8 mouse cellular contexts compared by ENCODE assay signal in genomic region chr4:129514300-129514898, GRCm38 (mm10). TPM values are rescaled to one million over a fixed set of nuclear protein-coding genes. Genes with fewer than 3 reads are reported as not detected.
DNase-seq lines count a peak whose midpoint lies in the region; ATAC-seq lines count a peak whose summit lies in the region.

No protein-coding gene starts in this region.

- peak overlapping the region; percentile 94 for H3K4me3 ChIP-seq in embryonic facial prominence, embryonic 15.5 days (replicated peaks)
- peak overlapping the region; percentile 99 for H3K4me3 ChIP-seq in limb, embryonic 13.5 days
- H3K4me3 ChIP-seq in midbrain, embryonic 16.5 days (ENCODE audit: low read depth, low read length): peak overlapping the region; percentile 100
- peak overlapping the region; percentile 100 for H3K4me3 ChIP-seq in stomach, embryonic 14.5 days (ENCODE audit: low read depth, low read length)

- peak overlapping the region; percentile 95 for H3K27ac ChIP-seq in embryonic facial prominence, embryonic 15.5 days (replicated peaks)
- peak overlapping the region; percentile 97 for H3K27ac ChIP-seq in limb, embryonic 13.5 days
- peak overlapping the region; percentile 99 for H3K27ac ChIP-seq in midbrain, embryonic 16.5 days (ENCODE audit: low read length)
- peak overlapping the region; percentile 97 for H3K27ac ChIP-seq in stomach, embryonic 14.5 days (ENCODE audit: low read length)

- DNase-seq in cerebellum, postnatal 10 days: peak; percentile 88 to 89
- peak; percentile 69 for DNase-seq in R1 (ENCODE audit: low read depth, low spot score)
- DNase-seq in heart, postnatal 4 days: peak; percentile 86

- H3K4me1 ChIP-seq in embryonic facial prominence, embryonic 15.5 days: peaks cover 39% of the 10 kb centered on the region
- H3K4me1 ChIP-seq in limb, embryonic 13.5 days: peaks cover 37% of the 10 kb centered on the region
- peaks cover 10% of the 10 kb centered on the region for H3K4me1 ChIP-seq in midbrain, embryonic 16.5 days (ENCODE audit: control insufficient read depth, insufficient read depth, low read length)
- peaks cover 9% of the 10 kb centered on the region; the same call in 1 of the 2 replicates for H3K4me1 ChIP-seq in stomach, embryonic 14.5 days (ENCODE audit: control insufficient read depth, insufficient read depth, low read length)

- no peaks in the 10 kb centered on the region for H3K27me3 ChIP-seq in embryonic facial prominence, embryonic 15.5 days
- no peaks in the 10 kb centered on the region for H3K27me3 ChIP-seq in limb, embryonic 13.5 days
- H3K27me3 ChIP-seq in midbrain, embryonic 16.5 days (ENCODE audit: control insufficient read depth, insufficient read depth, low read depth, low read length): no peaks in the 10 kb centered on the region
- H3K27me3 ChIP-seq in stomach, embryonic 14.5 days (ENCODE audit: control insufficient read depth, insufficient read depth, low read length): no peaks in the 10 kb centered on the region

- H3K9ac ChIP-seq in embryonic facial prominence, embryonic 15.5 days: peak overlapping the region; percentile 99
- H3K9ac ChIP-seq in limb, embryonic 13.5 days: peak overlapping the region; percentile 100
- peak overlapping the region; percentile 100 for H3K9ac ChIP-seq in midbrain, embryonic 16.5 days (ENCODE audit: low read depth, low read length)
- H3K9ac ChIP-seq in stomach, embryonic 14.5 days (replicated peaks; ENCODE audit: low read depth, low read length): peak overlapping the region; percentile 100

- under 1% methylated on average over 35 of the region's 35 CpGs for WGBS in embryonic facial prominence, embryonic 15.5 days
- WGBS in limb, embryonic 13.5 days: under 1% methylated on average over 35 of the region's 35 CpGs
- 0% methylated on average over 31 of the region's 35 CpGs for WGBS in midbrain, embryonic 16.5 days
- 0% methylated on average over 32 of the region's 35 CpGs for WGBS in stomach, embryonic 14.5 days

- no peak for ATAC-seq in cerebellum, adult (ENCODE audit: insufficient number of reproducible peaks, low FRiP score, low TSS enrichment)
- peak; percentile 30 for ATAC-seq in embryonic facial prominence, embryonic 15.5 days (ENCODE audit: insufficient number of reproducible peaks, low FRiP score, low TSS enrichment, low read depth)
- ATAC-seq in limb, embryonic 13.5 days (ENCODE audit: low FRiP score, low read depth): peak; percentile 30; the same call in 1 of the 2 replicates
- peak; percentile 53; the same call in 1 of the 2 replicates for ATAC-seq in midbrain, embryonic 16.5 days
- peak; percentile 21; the same call in 1 of the 2 replicates for ATAC-seq in stomach, embryonic 14.5 days (ENCODE audit: insufficient number of reproducible peaks, insufficient read depth, low FRiP score, low read depth)

- H3K4me2 ChIP-seq in embryonic facial prominence, embryonic 15.5 days (replicated peaks): peak overlapping the region; percentile 65
- H3K4me2 ChIP-seq in limb, embryonic 13.5 days (replicated peaks): peak overlapping the region; percentile 90
- H3K4me2 ChIP-seq in midbrain, embryonic 16.5 days (ENCODE audit: low read length): peak overlapping the region; percentile 87
- peak overlapping the region; percentile 59 for H3K4me2 ChIP-seq in stomach, embryonic 14.5 days (replicated peaks; ENCODE audit: low read depth, low read length)

- no peaks in the 10 kb centered on the region for H3K9me3 ChIP-seq in embryonic facial prominence, embryonic 15.5 days (replicated peaks)
- no peaks in the 10 kb centered on the region for H3K9me3 ChIP-seq in limb, embryonic 13.5 days
- H3K9me3 ChIP-seq in midbrain, embryonic 16.5 days (replicated peaks; ENCODE audit: control insufficient read depth, low read length, poor library complexity, severe bottlenecking): no peaks in the 10 kb centered on the region
- no peaks in the 10 kb centered on the region for H3K9me3 ChIP-seq in stomach, embryonic 14.5 days (ENCODE audit: control insufficient read depth, low read depth, low read length)

- peaks cover 25% of the 10 kb centered on the region for H3K36me3 ChIP-seq in embryonic facial prominence, embryonic 15.5 days
- peaks cover 41% of the 10 kb centered on the region for H3K36me3 ChIP-seq in limb, embryonic 13.5 days
- peaks cover 12% of the 10 kb centered on the region for H3K36me3 ChIP-seq in midbrain, embryonic 16.5 days (ENCODE audit: control insufficient read depth, insufficient read depth, low read length)
- peaks cover 29% of the 10 kb centered on the region for H3K36me3 ChIP-seq in stomach, embryonic 14.5 days (ENCODE audit: control insufficient read depth, insufficient read depth, low read length)

RNA-seq across cellular contexts. Expression of gene Marcksl1, which starts 1.0 kb away (rescaled TPM):
- polyA plus RNA-seq in embryonic facial prominence, embryonic 15.5 days (2015; fragmentation: Nextera tagmentation; extraction: Ambion mirVana): 610 and 641 TPM in 2 replicates
- 10 to 100 TPM; 96.6 to 97.7 TPM for total RNA-seq in heart, postnatal 4 days (2021)
- polyA plus RNA-seq in limb, embryonic 13.5 days (2015; fragmentation: Nextera tagmentation; extraction: Ambion mirVana): 957 and 1,008 TPM in 2 replicates
- polyA plus RNA-seq in midbrain, embryonic 16.5 days (2015; fragmentation: Nextera tagmentation; extraction: Ambion mirVana): 1,543 and 1,683 TPM in 2 replicates
- polyA plus RNA-seq in stomach, embryonic 14.5 days (2014; fragmentation: Nextera tagmentation; extraction: Ambion mirVana): 616 and 618 TPM in 2 replicates

RNA-seq across cellular contexts. Expression of gene Fam229a, which starts 23.4 kb away (rescaled TPM):
- not detected in 2 replicates for polyA plus RNA-seq in embryonic facial prominence, embryonic 15.5 days (2015; fragmentation: Nextera tagmentation; extraction: Ambion mirVana)
- total RNA-seq in heart, postnatal 4 days (2021): not detected
- polyA plus RNA-seq in limb, embryonic 13.5 days (2015; fragmentation: Nextera tagmentation; extraction: Ambion mirVana): not detected in 2 replicates
- polyA plus RNA-seq in midbrain, embryonic 16.5 days (2015; fragmentation: Nextera tagmentation; extraction: Ambion mirVana): 0.56 and 0.94 TPM in 2 replicates
- not detected in 2 replicates for polyA plus RNA-seq in stomach, embryonic 14.5 days (2014; fragmentation: Nextera tagmentation; extraction: Ambion mirVana)

RNA-seq across cellular contexts. Expression of gene Tssk3, which starts 23.6 kb away (rescaled TPM):
- not detected in 2 replicates for polyA plus RNA-seq in embryonic facial prominence, embryonic 15.5 days (2015; fragmentation: Nextera tagmentation; extraction: Ambion mirVana)
- not detected for total RNA-seq in heart, postnatal 4 days (2021)
- polyA plus RNA-seq in limb, embryonic 13.5 days (2015; fragmentation: Nextera tagmentation; extraction: Ambion mirVana): not detected in 2 replicates
- polyA plus RNA-seq in midbrain, embryonic 16.5 days (2015; fragmentation: Nextera tagmentation; extraction: Ambion mirVana): 1.2 TPM in 2 replicates
- not detected in 2 replicates for polyA plus RNA-seq in stomach, embryonic 14.5 days (2014; fragmentation: Nextera tagmentation; extraction: Ambion mirVana)

RNA-seq across cellular contexts. Expression of gene Hdac1, which starts 28.1 kb away (rescaled TPM):
- polyA plus RNA-seq in embryonic facial prominence, embryonic 15.5 days (2015; fragmentation: Nextera tagmentation; extraction: Ambion mirVana): 200 and 207 TPM in 2 replicates
- 10 to 100 TPM; 45.0 to 46.4 TPM for total RNA-seq in heart, postnatal 4 days (2021)
- 244 and 251 TPM in 2 replicates for polyA plus RNA-seq in limb, embryonic 13.5 days (2015; fragmentation: Nextera tagmentation; extraction: Ambion mirVana)
- polyA plus RNA-seq in midbrain, embryonic 16.5 days (2015; fragmentation: Nextera tagmentation; extraction: Ambion mirVana): 74.7 and 83.2 TPM in 2 replicates
- 210 and 217 TPM in 2 replicates for polyA plus RNA-seq in stomach, embryonic 14.5 days (2014; fragmentation: Nextera tagmentation; extraction: Ambion mirVana)

RNA-seq across cellular contexts. Expression of gene Bsdc1, which starts 53.0 kb away (rescaled TPM):
- 31.2 and 32.4 TPM in 2 replicates for polyA plus RNA-seq in embryonic facial prominence, embryonic 15.5 days (2015; fragmentation: Nextera tagmentation; extraction: Ambion mirVana)
- total RNA-seq in heart, postnatal 4 days (2021): 10 to 100 TPM; 34.0 to 36.6 TPM
- 27.9 and 30.3 TPM in 2 replicates for polyA plus RNA-seq in limb, embryonic 13.5 days (2015; fragmentation: Nextera tagmentation; extraction: Ambion mirVana)
- 31.5 and 34.7 TPM in 2 replicates for polyA plus RNA-seq in midbrain, embryonic 16.5 days (2015; fragmentation: Nextera tagmentation; extraction: Ambion mirVana)
- 25.6 and 25.7 TPM in 2 replicates for polyA plus RNA-seq in stomach, embryonic 14.5 days (2014; fragmentation: Nextera tagmentation; extraction: Ambion mirVana)
